Mouse (Mus musculus) cerebellum, adult 9-10 months (tissue): Measurements from ENCODE around the gene Tcf25.

Experiments
- DNase-seq: peaks from one replicate; pipeline ENCODE4 v3.0.0; 2022

Gene Tcf25

DNA sequence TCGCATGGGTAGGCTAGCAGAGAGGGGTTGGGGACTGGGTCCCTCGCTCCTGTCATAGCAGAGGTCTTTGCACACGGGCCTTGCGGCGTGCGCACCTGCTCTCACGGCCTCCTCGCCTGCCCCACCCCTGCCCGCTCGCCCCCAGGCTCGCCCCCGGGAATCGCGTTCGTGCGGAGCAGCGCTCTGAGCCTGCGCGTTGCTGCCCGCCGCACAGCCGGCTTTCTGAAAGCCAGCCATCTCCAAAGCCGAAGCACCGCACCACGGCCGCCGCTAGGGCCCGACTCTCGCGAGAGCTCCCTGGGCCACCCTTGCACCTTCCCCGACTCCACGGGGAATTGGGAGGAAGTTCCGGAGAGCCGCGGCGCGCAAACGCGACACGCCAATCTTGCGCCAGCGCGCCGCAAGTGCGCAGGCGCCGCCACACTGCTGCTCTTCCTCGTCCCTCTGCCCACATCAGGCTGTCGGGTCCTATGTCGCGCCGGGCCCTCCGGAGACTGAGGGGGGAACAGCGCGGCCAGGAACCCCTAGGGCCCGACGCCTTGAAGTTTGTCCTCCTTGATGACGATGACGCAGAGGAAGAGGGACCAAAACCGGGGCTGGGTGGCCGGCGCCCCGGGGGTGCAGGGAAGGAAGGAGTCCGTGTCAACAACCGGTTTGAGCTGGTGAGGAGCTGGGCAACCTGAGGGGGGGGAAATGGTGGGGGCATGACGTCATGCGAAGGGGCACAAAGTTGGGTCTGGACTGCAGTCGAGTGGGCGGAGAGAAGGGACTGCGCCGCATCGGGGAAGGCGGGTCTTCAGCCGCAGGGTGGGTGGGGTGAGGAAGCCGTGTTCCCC lies at the start of gene Tcf25:
Tcf25 (plus strand) TSS at position 351 of the 836 bp plus-strand sequence.
- DNase-seq, result peak; percentile 95

DNA sequence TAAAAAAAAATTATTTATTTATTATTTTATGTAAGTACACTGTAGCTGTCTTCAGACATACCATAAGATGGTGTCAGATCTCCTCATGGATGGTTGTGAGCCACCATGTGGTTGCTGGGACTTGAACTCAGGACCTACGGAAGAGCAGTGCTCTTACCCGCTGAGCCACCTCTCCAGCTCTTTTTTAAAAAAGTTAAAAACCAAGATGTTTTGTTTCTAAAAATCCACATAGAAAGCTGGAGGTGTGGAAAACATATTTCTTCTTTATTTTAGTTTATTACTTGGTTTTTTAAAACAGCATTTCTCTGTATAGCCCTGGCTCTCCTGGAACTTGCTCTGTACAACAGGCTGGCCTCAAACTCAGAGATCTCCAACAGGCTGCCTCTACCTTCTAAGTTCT lies 45.0 kb upstream of the Tcf25 start:
- DNase-seq, result no peak

DNA sequence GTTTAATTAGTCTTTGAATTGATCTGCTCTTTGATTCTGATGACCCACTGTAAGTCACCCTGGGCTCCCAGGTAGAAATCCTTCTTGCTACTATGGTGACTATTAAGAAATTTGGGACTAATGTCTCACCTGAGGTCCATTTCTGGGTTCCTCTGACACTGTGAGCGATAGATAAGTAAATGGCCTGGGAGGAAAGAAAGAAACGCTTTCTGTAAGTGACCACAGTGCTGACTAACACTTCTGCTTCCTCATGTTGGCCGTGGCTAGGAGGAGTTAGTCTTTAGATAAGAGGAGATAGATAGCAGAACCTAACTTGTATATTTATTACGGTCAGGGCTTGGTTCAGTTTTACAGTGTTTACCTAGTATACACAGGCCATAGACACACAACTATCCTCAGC lies 44.2 kb upstream of the Tcf25 start:
- no peak for DNase-seq

DNA sequence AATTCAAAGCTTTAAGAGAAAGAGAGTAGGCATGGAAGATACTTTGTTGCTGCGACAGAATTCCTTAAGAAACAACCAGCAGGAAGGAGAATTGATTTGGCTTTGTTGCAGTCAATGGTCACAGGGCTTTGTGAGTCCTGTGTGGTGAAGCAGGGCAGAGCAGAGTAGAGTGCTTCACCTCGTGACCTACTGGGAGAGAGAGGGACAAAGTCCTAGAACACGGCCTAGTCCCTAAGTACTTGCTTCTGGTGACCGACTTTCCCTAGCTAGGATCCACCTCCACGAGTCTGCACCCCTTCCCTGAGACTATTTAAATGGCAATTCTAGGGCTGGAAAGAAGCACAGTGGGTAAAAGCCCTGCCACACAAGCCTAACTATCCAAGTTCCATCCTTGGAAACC lies 43.6 kb upstream of the Tcf25 start:
- DNase-seq, result no peak

DNA sequence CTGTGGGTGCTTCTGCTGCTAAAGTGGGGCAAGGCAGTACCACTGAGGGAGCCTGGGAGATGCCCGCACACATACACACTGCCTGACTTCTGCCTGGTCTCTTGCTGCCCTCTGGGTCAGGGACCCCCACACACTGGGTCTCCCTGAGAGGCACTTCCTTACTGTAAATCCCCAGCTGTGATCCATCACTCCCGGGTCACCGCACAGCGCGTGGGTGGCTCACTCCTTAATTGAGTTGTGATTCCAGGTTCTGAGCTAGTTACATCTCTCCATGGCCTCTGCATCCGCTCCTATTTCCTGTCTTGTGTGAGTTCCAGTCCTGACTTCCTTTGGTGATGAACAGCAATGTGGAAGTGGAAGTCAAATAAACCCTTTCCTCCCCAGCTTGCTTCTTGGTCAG lies 42.9 kb upstream of the Tcf25 start:
- DNase-seq, result no peak

DNA sequence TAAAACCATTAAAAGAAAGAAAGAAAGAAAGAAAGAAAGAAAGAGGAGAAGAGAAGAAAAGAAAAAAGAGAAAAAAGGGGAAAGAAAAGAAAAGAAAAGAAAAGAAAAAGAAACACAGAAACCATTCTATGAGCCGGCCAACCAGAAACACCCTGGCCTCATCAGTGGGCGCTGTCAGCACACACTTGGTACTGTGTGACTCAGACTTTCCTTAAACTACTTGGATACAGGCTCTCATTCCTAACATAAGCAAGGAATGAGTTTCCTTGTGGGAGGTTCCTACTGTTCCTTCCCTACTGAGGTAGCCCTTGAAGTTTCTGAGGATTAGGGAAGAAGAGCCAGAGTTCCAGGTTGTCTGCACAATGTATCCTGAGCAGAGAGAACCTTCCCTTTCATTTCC lies 42.3 kb upstream of the Tcf25 start:
- DNase-seq, result no peak

DNA sequence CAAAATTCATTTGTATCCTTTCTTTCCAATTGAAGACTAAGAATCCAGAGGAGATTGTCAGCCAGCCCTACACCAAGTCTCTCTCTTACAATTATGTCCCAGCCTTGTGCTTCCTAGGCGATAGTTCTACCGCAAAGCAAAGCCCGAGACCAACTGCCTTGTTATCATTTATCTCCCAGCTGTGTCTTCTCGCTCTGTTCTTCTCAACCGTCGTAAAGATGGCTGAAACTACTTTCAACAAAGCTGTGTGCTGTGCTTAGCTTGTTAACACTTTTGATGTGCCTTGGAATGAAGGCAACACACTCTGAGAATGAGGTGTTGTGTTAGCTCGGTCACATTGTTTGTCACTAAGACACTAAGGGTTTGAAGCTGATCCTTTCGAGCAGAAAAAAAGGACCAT lies 41.7 kb upstream of the Tcf25 start:
- DNase-seq, result no peak

DNA sequence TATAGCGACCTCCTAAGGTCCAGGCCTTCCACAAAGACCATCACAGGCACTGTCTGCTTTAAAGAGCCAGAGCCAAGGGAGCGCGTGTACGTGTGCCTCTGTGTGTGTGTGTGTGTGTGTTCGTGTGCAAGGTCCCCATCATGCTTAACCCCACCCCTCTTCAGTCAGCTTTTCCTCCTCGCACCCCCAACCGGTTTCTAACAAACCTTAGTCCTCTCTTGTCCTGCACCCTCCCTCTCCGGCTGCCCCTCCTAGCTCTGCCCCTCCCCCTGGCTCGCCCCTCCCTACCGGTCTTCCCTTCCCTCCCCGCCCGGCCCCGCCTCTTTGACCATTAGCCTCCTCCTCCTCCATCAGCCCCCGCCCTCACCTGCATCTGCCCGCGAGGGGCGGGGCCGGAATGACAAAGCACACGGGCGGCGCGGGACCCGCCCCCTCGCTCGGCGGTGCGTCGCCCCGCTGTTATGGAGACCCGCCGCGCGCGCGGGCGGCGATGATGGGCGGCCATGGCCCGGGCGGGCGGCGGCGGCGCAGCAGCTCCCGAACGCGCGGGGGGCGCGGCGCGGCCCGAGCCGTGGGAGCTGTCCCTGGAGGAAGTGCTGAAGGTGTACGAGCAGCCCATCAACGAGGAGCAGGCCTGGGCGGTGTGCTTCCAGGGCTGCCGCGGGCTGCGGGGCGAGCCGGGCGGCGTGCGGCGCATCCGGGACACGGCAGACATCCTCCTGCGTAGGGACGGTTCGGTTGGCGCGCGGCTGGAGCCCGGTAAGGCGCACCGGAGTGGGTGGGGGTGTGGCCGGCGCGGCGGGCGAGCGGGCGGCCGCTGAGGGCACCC lies 41.1 kb upstream of the Tcf25 start, which contains the start of gene Spire2:
Spire2 (plus strand) TSS at position 452 of the 829 bp plus-strand sequence.
- DNase-seq, result peak; percentile 81

DNA sequence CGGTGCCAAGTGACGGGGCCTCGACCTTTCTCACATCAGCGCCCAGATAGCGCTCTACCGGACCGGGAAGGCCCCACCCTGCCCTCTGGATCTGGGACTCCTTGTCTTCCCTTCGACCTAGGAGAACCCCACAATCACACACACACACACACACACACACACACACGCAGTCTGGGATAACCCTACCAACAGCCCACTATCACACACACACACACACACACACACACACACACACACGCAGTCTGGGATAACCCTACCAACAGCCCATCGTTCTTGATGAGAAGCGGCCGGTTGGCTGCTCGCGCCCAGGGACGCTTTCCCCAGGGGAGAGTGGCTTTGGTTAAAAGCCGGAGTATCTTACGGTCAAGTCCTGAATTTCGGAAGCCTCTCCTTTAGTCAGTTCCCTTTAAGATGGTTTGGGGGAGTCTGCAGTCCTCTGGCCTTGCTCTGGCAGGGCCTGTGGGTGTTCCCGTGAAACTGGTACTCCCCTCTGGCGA lies 40.4 kb upstream of the Tcf25 start:
- no peak for DNase-seq

DNA sequence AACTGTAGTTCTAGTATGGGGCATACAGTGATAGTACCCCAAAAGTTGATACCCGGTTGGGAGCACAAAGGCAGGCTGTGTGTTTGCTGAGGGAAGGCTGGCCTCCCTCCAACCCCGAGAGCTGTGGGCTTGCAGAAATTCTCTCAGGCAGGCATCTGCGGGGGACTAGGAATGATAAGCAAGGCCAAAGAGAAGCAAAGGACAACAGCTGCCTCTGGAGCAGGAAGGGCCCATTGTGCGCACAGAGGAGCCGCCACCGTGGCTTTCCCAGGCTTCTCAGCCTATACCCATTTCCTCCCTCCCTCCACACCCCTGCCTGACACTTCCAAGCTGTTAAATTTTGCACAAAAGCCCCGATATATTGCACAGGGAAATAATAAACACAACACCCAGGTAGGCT lies 39.7 kb upstream of the Tcf25 start:
- DNase-seq, result no peak

DNA sequence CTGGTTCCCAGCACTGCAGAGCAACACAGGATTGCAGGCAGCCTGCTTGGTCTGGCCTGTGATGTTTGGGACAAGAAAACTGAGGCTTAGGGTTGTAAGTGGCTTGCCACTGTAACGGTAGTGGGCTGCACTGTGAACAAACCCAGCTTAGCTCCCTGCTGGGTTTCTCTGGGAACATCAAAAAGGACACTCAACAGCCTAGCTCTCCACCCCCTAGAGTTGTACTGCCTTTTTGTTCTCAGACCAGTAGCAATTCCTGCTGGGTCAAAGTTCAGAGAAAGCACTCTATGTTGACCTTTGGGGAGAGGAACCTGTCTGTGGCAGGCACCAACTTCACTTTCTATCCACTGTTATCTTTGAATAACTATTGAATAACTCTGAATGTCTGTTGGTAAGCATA lies 39.1 kb upstream of the Tcf25 start:
- DNase-seq, result no peak

DNA sequence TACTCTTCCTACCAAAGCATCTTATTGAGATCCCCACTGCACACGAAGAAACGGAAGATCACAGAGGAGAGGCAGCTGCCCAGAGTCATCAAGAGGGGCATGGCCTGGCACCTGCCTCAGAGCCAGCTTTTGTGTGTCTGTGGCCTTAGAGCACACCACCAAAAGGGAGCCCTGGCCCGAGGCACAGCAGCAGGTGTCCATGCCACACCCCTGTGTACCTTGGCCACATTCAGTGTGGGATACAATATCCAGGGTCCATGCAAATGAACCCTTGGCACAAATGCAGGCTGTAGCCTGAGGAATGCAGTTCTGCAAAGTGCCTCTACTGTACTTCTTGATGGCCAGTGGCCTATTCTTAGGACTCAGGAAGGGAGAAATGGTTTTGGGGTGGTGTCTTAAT lies 36.1 kb upstream of the Tcf25 start:
- DNase-seq, result no peak

DNA sequence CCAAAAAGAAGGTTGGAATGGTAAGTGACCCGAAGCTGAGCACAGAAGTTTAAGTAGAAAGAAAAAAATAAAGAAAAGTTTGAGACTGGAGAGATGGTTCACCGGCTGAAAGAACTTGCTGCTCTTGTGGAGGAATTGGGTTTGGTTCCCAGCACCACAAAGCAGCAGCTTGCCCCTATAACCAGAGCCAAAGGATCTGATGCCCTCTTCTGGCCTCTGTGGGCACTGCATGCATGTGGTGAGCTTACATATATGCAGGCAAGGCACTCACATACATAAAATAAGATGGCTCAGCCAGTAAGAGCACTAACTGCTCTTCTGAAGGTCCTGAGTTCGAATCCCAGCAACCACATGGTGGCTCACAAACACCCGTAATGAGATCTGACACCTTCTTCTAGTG lies 33.5 kb upstream of the Tcf25 start:
- no peak for DNase-seq

DNA sequence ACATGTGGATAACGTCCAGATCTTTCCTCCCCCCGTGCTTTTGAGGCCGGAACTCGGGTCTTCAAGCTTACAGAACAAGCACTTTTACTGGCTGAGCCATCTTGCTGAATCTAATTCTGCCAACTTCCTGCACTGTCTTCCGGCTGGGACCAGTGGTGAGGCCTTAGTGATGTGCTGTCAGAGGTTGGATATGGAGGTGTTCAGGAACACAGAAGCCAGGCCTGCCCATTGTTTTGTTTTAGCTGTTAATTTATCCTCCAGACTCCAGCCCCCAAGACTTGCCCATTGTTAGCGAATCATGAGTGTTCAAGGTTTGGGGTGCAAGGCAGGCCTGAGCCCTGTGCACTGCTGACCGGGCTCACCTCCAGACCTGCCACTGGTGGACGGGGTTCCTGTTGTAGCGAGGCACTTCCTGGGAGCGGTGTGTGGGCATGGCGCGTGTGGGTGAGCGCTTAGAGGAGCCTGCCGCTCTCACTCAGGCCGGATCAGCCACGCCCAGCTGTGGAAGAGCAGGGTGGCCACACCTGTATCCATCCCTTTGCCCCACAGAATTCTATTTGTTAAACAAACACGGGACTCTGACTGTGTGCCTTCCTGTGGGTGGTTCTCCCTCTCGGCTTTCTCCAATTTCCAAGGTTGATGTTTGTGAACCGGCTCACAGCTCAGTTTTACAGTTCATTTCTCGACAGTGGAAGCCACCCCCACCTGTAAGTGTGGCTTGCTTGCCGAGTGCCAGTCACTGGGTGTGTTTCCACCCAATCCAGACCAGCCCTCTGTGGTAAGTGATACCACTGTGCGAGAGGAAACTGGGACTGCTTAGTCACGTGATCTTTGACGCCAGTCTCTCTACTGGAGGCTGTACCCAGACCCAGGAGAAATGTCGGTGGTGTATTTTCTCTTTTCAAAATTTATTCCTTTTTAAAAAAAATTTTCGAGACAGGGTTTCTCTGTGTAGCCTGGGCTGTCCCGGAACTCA lies 32.2 kb upstream of the Tcf25 start:
- DNase-seq, result no peak

DNA sequence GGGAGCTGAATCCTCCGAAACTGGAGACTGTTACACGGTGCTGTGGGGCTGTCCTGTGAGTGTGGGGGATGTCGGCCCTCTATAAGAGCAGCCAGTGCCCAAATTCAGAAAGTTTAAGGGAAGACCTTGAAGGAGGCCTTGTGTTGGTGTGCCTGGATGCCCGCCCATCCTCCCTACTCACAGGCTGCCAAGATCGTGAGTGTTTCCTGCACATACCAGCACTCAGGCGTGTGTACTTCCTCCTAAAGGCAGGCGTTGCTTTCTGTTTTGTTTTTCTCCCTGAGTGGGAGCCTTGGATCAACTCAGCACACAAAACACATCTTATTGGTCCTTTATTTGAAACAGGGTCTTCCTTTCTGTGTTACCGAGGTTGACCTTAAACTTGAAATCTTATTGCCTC lies 31.3 kb upstream of the Tcf25 start:
- no peak for DNase-seq

DNA sequence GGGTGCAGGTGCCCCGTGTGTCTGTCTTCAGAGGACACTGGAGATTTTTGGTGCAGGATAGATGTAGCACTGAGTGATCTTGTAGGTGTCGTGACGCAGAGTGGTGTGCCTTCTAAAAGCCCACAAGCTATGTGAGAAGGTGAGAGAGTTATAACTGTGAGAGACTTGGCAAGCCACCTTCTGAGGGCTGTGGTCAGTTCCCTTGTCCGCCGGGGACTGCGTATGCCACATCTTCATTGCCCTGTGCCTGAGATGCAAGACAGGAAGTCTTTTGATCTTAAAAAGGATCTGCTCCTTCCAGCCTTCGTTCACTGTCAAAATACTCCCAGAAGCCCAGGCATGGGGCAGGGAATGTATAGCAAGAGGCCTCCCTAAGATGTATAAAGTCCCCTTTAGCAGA lies 30.6 kb upstream of the Tcf25 start:
- no peak for DNase-seq

DNA sequence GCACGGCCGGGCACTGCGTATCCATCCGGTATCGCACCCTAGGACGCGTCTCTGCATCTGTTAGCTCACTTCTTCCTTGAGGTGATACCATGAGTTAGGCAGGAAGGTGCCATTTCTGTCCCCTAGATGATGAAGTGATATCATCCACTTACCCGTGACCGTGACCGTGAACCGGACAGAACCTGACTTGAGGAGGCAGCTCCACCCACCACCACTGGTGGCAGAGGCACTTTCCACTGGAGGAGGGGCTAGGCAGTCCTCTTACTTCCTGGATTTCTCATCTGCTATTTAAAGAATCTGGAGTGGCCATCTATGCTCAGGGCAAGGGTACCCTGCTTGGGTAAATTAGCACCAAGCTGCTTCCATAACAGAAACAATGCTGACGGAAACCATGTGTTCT lies 30.1 kb upstream of the Tcf25 start:
- DNase-seq, result no peak

DNA sequence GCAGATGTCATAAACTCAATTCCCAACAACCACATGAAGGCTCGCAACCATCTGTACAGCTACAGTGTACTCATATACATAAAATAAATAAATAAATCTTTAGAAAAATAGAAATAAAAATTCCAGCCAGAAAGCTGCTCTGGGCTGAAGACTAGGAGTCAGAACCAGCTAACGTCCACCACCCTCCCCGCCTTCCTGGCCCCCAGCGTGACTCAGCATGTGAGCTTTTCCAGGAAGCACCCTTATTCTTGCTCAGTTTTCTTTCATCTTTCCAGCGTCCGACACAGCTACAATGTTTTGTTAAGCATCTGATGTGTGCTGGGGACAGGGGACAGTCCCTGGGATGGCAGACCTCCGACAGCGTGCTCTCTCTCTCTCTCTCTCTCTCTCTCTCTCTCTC lies 28.4 kb upstream of the Tcf25 start:
- DNase-seq, result no peak

DNA sequence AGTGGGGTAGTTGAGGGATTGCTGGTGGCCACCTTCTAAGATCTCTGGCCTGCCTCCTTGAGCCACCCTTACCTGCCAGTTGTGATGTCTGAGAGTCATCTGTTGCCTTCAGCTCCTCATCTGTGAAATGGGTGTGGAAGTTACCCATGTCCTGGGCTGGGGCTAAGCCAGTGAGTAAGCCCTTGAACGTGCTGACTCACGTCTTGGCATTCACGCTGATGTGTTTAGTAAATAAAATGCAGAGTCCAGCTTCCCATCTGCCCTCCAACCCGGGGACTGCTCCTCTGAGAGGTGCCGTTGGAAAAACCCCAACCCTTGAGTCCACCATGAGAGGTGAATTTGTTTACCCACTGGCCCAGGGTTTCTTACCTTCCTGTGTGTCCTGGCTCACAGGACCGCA lies 27.7 kb upstream of the Tcf25 start:
- DNase-seq, result no peak

DNA sequence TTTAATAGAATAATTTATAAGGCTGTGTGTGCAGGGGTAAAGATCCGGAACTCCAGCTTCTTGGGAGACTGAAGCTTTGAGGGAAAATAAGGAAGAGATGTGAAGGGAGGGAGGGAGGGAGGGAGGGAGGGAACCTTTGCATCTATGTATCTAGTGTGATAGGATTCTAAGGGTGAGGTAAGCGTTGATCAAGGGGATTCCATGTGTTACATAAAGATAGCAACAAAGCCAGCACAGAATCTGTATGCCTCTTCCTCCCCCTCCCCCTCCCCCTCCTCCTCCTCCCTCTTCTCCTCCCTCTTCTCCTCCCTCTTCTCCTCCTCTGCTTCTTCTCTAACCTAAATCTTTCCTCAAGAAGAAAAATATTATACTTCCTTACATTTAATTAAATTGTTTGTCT lies 26.3 kb upstream of the Tcf25 start:
- DNase-seq, result no peak

DNA sequence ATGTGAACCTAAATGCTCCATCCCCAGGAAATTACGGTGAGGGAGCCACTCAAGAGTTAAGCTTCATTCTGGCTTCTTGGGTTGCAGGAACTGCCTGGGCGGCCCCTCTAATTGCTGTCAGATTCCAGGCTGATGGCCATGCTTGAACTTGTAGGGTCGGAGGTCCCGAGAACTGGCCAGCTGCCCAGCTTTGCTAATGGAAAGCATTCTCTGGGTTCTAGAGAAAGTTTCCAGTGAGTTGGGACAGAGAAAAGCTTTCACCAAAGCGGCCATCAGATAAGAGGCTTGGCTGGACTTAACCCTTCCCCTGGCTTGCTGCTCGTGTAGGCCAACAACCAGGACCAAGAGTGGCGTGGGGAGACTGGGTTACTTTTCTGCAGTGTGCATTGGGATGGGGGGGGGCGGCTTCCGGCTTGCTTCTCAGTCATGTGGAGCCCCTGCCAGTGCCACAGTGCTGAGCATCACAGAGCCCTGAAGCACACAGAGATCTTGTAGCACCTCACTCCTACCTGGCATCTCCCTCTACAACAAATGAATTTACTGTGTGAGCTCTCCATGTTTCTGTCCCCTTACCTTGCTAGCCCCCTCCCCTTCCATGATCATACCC lies 25.2 kb upstream of the Tcf25 start:
- DNase-seq, result no peak

DNA sequence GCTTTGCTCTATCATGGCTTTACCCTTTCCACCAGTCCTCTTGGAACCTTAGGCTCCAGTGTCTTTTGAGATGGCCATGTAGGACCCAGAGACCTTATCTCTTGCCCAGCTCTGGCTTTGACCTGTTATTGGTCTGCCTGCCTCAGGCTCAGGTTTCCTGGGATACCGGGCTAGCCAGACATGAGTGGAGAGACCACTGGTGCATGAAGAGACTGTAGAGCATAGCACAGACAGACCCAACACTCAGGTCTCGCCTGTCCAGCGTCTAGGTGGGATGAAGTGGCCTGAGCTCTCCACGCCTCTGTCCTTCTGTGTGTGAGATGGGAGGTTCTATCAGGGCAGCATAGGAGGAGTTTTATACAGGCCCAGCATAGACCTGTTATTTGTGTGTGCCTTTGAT lies 24.5 kb upstream of the Tcf25 start:
- no peak for DNase-seq
